Mouse (Mus musculus) limb, embryonic 11.5 days (tissue): ENCODE data around the gene G3bp2. TPM values are rescaled to one million over a fixed set of nuclear protein-coding genes. Genes with fewer than 3 reads are reported as not detected.

ENCODE experiments used
- ATAC-seq: fragments of 200-750 bp; cut with Nextera tagmentation; 2 replicates; pipeline ENCODE4 v1.8.0; 2017; ENCODE audit warnings: low read depth; ENCODE audit not compliant: insufficient number of reproducible peaks, low FRiP score, low TSS enrichment
- DNase-seq: peaks from one replicate; pipeline ENCODE4 v3.0.0-alpha.2; 2015; ENCODE audit warnings: low spot score
- H3K27ac ChIP-seq: fragments of 300-500 bp; sonication (generic); replicated peaks from 2 replicates; pipeline ENCODE4 v1.5.1; 2014; ENCODE audit warnings: low read depth, mild to moderate bottlenecking, low read length
- H3K27me3 ChIP-seq: fragments of 300-500 bp; sonication (generic); 2 replicates; pipeline ENCODE4 v1.6.1; 2014; ENCODE audit warnings: mild to moderate bottlenecking, low read length, mixed read lengths; ENCODE audit not compliant: control insufficient read depth, insufficient read depth
- H3K36me3 ChIP-seq: fragments of 300-500 bp; sonication (generic); 2 replicates; pipeline ENCODE4 v1.6.1; 2014; ENCODE audit warnings: mild to moderate bottlenecking, low read length, moderate library complexity, mixed read lengths; ENCODE audit not compliant: control insufficient read depth, insufficient read depth
- H3K4me1 ChIP-seq: fragments of 300-500 bp; sonication (generic); 2 replicates; pipeline ENCODE4 v1.6.1; 2014; ENCODE audit warnings: low read length, mixed read lengths; ENCODE audit not compliant: control insufficient read depth, insufficient read depth
- H3K4me2 ChIP-seq: fragments of 300-500 bp; sonication (generic); 2 replicates; pipeline ENCODE4 v1.6.1; 2014; ENCODE audit warnings: low read depth, mild to moderate bottlenecking, moderate library complexity; ENCODE audit not compliant: severe bottlenecking
- H3K4me3 ChIP-seq: fragments of 300-500 bp; sonication (generic); 2 replicates; pipeline ENCODE4 v1.5.1; 2014; ENCODE audit warnings: low read depth, low read length
- H3K9ac ChIP-seq: fragments of 300-500 bp; sonication (generic); 2 replicates; pipeline ENCODE4 v1.6.1; 2014; ENCODE audit warnings: mild to moderate bottlenecking, low read length
- H3K9me3 ChIP-seq: fragments of 300-500 bp; sonication (generic); 2 replicates; pipeline ENCODE4 v1.6.1; 2016; ENCODE audit warnings: low read length; ENCODE audit not compliant: control insufficient read depth
- WGBS: fragments of 180-500 bp; shearing (Covaris S2); extraction: QIAGEN DNeasy Blood & Tissue Kit; methylation state at CpG from one replicate; pipeline ENCODE4 v1.1.7; 2014; 5-methylcytosine and 5-hydroxymethylcytosine counted together
- polyA plus RNA-seq: library from polyadenylated mRNA; unstranded; fragments of >200 nt; fragmentation: Nextera tagmentation; extraction: Ambion mirVana; gene quantifications from 2 replicates; pipeline ENCODE4 v1.2.1, GENCODE M21; 2014

The G3bp2 gene
- polyA plus RNA-seq, 1 experiment from 2014 or later, result 256 TPM

GRCm38 (mm10) chr5:92096786-92097185 is 13.3 kb upstream of the G3bp2 start:
- no peak overlapping the region for H3K9ac ChIP-seq
- DNase-seq (no peak), ATAC-seq (no peak)
- H3K4me3 ChIP-seq, result no peak overlapping the region
- 0 out of 2 replicates have a peak, but pooled peaks cover 4% of the 10 kb centered on the region for H3K4me1 ChIP-seq
- no peak overlapping the region for H3K27ac ChIP-seq
- no peak overlapping the region for H3K4me2 ChIP-seq
- no peaks in the 10 kb centered on the region for H3K9me3 ChIP-seq
- 90% methylated on average over 6 of the region's 6 CpGs for WGBS
- H3K27me3 ChIP-seq, result no peaks in the 10 kb centered on the region
- H3K36me3 ChIP-seq, result no peaks in the 10 kb centered on the region

- Histone ChIP-seq H3K27me3 (no peaks in the 10 kb centered on the region), H3K4me3 (no peak overlapping the region), H3K9ac (no peak overlapping the region), H3K36me3 (no peaks in the 10 kb centered on the region), H3K4me2 (no peak overlapping the region), H3K4me1 (0 out of 2 replicates have a peak, but pooled peaks cover 4% of the 10 kb centered on the region), H3K9me3 (no peaks in the 10 kb centered on the region), H3K27ac (no peak overlapping the region)
- 67% methylated on average over 3 of the region's 3 CpGs for WGBS
- ATAC-seq (no peak), DNase-seq (no peak)
Measured at GRCm38 (mm10) chr5:92094062-92094415, 10.5 kb upstream of the G3bp2 start.

- Histone ChIP-seq H3K9ac (no peak overlapping the region), H3K36me3 (no peaks in the 10 kb centered on the region), H3K4me2 (no peak overlapping the region), H3K27ac (no peak overlapping the region), H3K27me3 (no peaks in the 10 kb centered on the region), H3K4me3 (no peak overlapping the region), H3K4me1 (0 out of 2 replicates have a peak, but pooled peaks cover 4% of the 10 kb centered on the region), H3K9me3 (no peaks in the 10 kb centered on the region)
- 63% methylated on average over 15 of the region's 15 CpGs for WGBS
- DNase-seq, result no peak
- ATAC-seq, result no peak
Measured at GRCm38 (mm10) chr5:92093263-92094061, 9.9 kb upstream of the G3bp2 start.

- no peaks in the 10 kb centered on the region for H3K4me1 ChIP-seq
- no peak overlapping the region for H3K4me2 ChIP-seq
- H3K27ac ChIP-seq, result no peak overlapping the region
- H3K27me3 ChIP-seq, result no peaks in the 10 kb centered on the region
- no peak for ATAC-seq
- WGBS, result 95% methylated on average over 4 of the region's 4 CpGs
- H3K9me3 ChIP-seq, result no peaks in the 10 kb centered on the region
- H3K4me3 ChIP-seq, result no peak overlapping the region
- DNase-seq, result no peak
- no peaks in the 10 kb centered on the region for H3K36me3 ChIP-seq
- H3K9ac ChIP-seq, result no peak overlapping the region
Measured at GRCm38 (mm10) chr5:92087469-92087868, 4.0 kb upstream of the G3bp2 start.

- 89% methylated on average over 7 of the region's 7 CpGs for WGBS
- Histone ChIP-seq H3K36me3 (no peaks in the 10 kb centered on the region), H3K9ac (no peak overlapping the region), H3K9me3 (no peaks in the 10 kb centered on the region), H3K4me1 (peaks cover 7% of the 10 kb centered on the region; the same call in 1 of the 2 replicates), H3K27ac (no peak overlapping the region), H3K4me2 (no peak overlapping the region), H3K27me3 (no peaks in the 10 kb centered on the region), H3K4me3 (no peak overlapping the region)
- DNase-seq (no peak), ATAC-seq (no peak)
Measured at GRCm38 (mm10) chr5:92085821-92086550, 2.5 kb upstream of the G3bp2 start.

GRCm38 (mm10) chr5:92085246-92085645 is 1.7 kb upstream of the G3bp2 start:
- Histone ChIP-seq H3K36me3 (no peaks in the 10 kb centered on the region), H3K9me3 (no peaks in the 10 kb centered on the region), H3K27me3 (no peaks in the 10 kb centered on the region), H3K4me1 (peaks cover 10% of the 10 kb centered on the region; the same call in 1 of the 2 replicates), H3K27ac (no peak overlapping the region), H3K9ac (no peak overlapping the region), H3K4me3 (no peak overlapping the region), H3K4me2 (no peak overlapping the region)
- WGBS, result 70% methylated on average over 4 of the region's 4 CpGs
- ATAC-seq (no peak), DNase-seq (no peak)

GRCm38 (mm10) chr5:92082821-92083401 is 608 bp downstream of the G3bp2 start:
- H3K27me3 ChIP-seq, result no peaks in the 10 kb centered on the region
- peak overlapping the region; percentile 97 for H3K27ac ChIP-seq
- DNase-seq (peak; percentile 78), ATAC-seq (peak; percentile 80; the same call in 1 of the 2 replicates)
- no peaks in the 10 kb centered on the region for H3K9me3 ChIP-seq
- peaks cover 10% of the 10 kb centered on the region; the same call in 1 of the 2 replicates for H3K4me1 ChIP-seq
- peak overlapping the region; percentile 98 for H3K9ac ChIP-seq
- peak overlapping the region; percentile 98 for H3K4me3 ChIP-seq
- H3K36me3 ChIP-seq, result no peaks in the 10 kb centered on the region
- peak overlapping the region; percentile 66 for H3K4me2 ChIP-seq
- WGBS, result under 1% methylated on average over 55 of the region's 55 CpGs

GRCm38 (mm10) chr5:92081326-92081725 is 2.2 kb downstream of the G3bp2 start:
- Histone ChIP-seq H3K4me1 (peaks cover 10% of the 10 kb centered on the region; the same call in 1 of the 2 replicates), H3K9me3 (no peaks in the 10 kb centered on the region), H3K4me2 (peak overlapping the region; percentile 66; the same call in 1 of the 2 replicates), H3K4me3 (no peak overlapping the region), H3K9ac (no peak overlapping the region), H3K36me3 (no peaks in the 10 kb centered on the region), H3K27me3 (no peaks in the 10 kb centered on the region), H3K27ac (no peak overlapping the region)
- 72% methylated on average over 3 of the region's 3 CpGs for WGBS
- DNase-seq, result no peak
- ATAC-seq, result no peak
